Mouse (Mus musculus): Measurements from ENCODE around the gene Tnfsfm13. TPM values are rescaled to one million over a fixed set of nuclear protein-coding genes. Genes with fewer than 3 reads are reported as not detected.
A peak's percentile ranks its signal among the peaks of the same experiment; 100 is the strongest.
"Not testable (repeated sequence)": the region's sequence is repeated elsewhere in the genome, so short reads cannot be mapped to it uniquely, and the experiment has no call there.

Gene Tnfsfm13
- polyA plus RNA-seq, 1 experiment from 2014 or later, result 6.8 TPM

GRCm38 (mm10) chr11:69703814-69704612 lies 8.1 kb upstream of the Tnfsfm13 start:
- no peaks in the 10 kb centered on the region for H3K36me3 ChIP-seq (ENCODE audit: control insufficient read depth, insufficient read depth, low read length)
- no peak overlapping the region for H3K9ac ChIP-seq (ENCODE audit: low read length)
- no peaks in the 10 kb centered on the region for H3K9me3 ChIP-seq (ENCODE audit: control insufficient read depth, low read length)
- ATAC-seq (ENCODE audit: insufficient number of reproducible peaks, insufficient read depth, low FRiP score, low read depth), result no peak
- no peak overlapping the region for H3K4me3 ChIP-seq (ENCODE audit: control insufficient read depth in 1 of 2, insufficient read depth in 1 of 2, low read depth in 1 of 2, low read length in 2 of 2)
- peaks cover 5 to 12% of the 10 kb centered on the region in 2 experiments for H3K4me1 ChIP-seq (ENCODE audit: control insufficient read depth in 2 of 2, insufficient read depth in 2 of 2, low read length in 2 of 2)
- no peak overlapping the region for H3K4me2 ChIP-seq (ENCODE audit: low read length)
- no peaks in the 10 kb centered on the region for H3K27me3 ChIP-seq (ENCODE audit: control insufficient read depth, insufficient read depth, low read length)
- 63% methylated on average over 8 of the region's 8 CpGs for WGBS
- no peak overlapping the region for H3K27ac ChIP-seq (replicated peaks in 1 of 2; ENCODE audit: control insufficient read depth in 1 of 2, insufficient read depth in 1 of 2, low read depth in 2 of 2, low read length in 2 of 2)

GRCm38 (mm10) chr11:69703381-69703780 lies 7.5 kb upstream of the Tnfsfm13 start:
- H3K36me3 ChIP-seq (ENCODE audit: control insufficient read depth, insufficient read depth, low read length); ATAC-seq (ENCODE audit: insufficient number of reproducible peaks, insufficient read depth, low FRiP score, low read depth); H3K4me2 ChIP-seq (ENCODE audit: low read length); H3K27me3 ChIP-seq (ENCODE audit: control insufficient read depth, insufficient read depth, low read length); H3K4me3 ChIP-seq (ENCODE audit: control insufficient read depth in 1 of 2, insufficient read depth in 1 of 2, low read depth in 1 of 2, low read length in 2 of 2); H3K9me3 ChIP-seq (ENCODE audit: control insufficient read depth, low read length); H3K9ac ChIP-seq (ENCODE audit: low read length); H3K27ac ChIP-seq (replicated peaks in 1 of 2; ENCODE audit: control insufficient read depth in 1 of 2, insufficient read depth in 1 of 2, low read depth in 2 of 2, low read length in 2 of 2): not testable (repeated sequence)
- peaks cover 5 to 12% of the 10 kb centered on the region in 2 experiments; a peak in 3 of 4 replicates for H3K4me1 ChIP-seq (ENCODE audit: control insufficient read depth in 2 of 2, insufficient read depth in 2 of 2, low read length in 2 of 2)
- WGBS, result 90% methylated on average over 2 of the region's 3 CpGs

GRCm38 (mm10) chr11:69702886-69703285 lies 7.0 kb upstream of the Tnfsfm13 start:
- 90% methylated on average over 10 of the region's 10 CpGs for WGBS
- not testable (repeated sequence) for H3K4me3 ChIP-seq (ENCODE audit: control insufficient read depth in 1 of 2, insufficient read depth in 1 of 2, low read depth in 1 of 2, low read length in 2 of 2); H3K9me3 ChIP-seq (ENCODE audit: control insufficient read depth, low read length); H3K36me3 ChIP-seq (ENCODE audit: control insufficient read depth, insufficient read depth, low read length); H3K9ac ChIP-seq (ENCODE audit: low read length); H3K4me2 ChIP-seq (ENCODE audit: low read length); H3K27me3 ChIP-seq (ENCODE audit: control insufficient read depth, insufficient read depth, low read length); ATAC-seq (ENCODE audit: insufficient number of reproducible peaks, insufficient read depth, low FRiP score, low read depth); H3K27ac ChIP-seq (replicated peaks in 1 of 2; ENCODE audit: control insufficient read depth in 1 of 2, insufficient read depth in 1 of 2, low read depth in 2 of 2, low read length in 2 of 2)
- H3K4me1 ChIP-seq (ENCODE audit: control insufficient read depth in 2 of 2, insufficient read depth in 2 of 2, low read length in 2 of 2), result peaks cover 5 to 12% of the 10 kb centered on the region in 2 experiments; a peak in 3 of 4 replicates

GRCm38 (mm10) chr11:69699595-69699994 lies 3.7 kb upstream of the Tnfsfm13 start:
- Histone ChIP-seq H3K36me3 (ENCODE audit: control insufficient read depth, insufficient read depth, low read length) (no peaks in the 10 kb centered on the region), H3K4me2 (ENCODE audit: low read length) (no peak overlapping the region), H3K4me1 (ENCODE audit: control insufficient read depth in 2 of 2, insufficient read depth in 2 of 2, low read length in 2 of 2) (peaks cover 12 to 23% of the 10 kb centered on the region in 2 experiments), H3K27me3 (ENCODE audit: control insufficient read depth, insufficient read depth, low read length) (no peaks in the 10 kb centered on the region), H3K9ac (ENCODE audit: low read length) (no peak overlapping the region), H3K27ac (replicated peaks in 1 of 2; ENCODE audit: control insufficient read depth in 1 of 2, insufficient read depth in 1 of 2, low read depth in 2 of 2, low read length in 2 of 2) (no peak overlapping the region), H3K4me3 (ENCODE audit: control insufficient read depth in 1 of 2, insufficient read depth in 1 of 2, low read depth in 1 of 2, low read length in 2 of 2) (no peak overlapping the region), H3K9me3 (ENCODE audit: control insufficient read depth, low read length) (no peaks in the 10 kb centered on the region)
- no peak for ATAC-seq (ENCODE audit: insufficient number of reproducible peaks, insufficient read depth, low FRiP score, low read depth)
- 9% methylated on average over 1 of the region's 1 CpGs for WGBS

GRCm38 (mm10) chr11:69698574-69698973 lies 2.7 kb upstream of the Tnfsfm13 start:
- WGBS, result 68% methylated on average over 5 of the region's 5 CpGs
- ATAC-seq (ENCODE audit: insufficient number of reproducible peaks, insufficient read depth, low FRiP score, low read depth), result no peak
- Histone ChIP-seq H3K36me3 (ENCODE audit: control insufficient read depth, insufficient read depth, low read length) (no peaks in the 10 kb centered on the region), H3K27ac (replicated peaks in 1 of 2; ENCODE audit: control insufficient read depth in 1 of 2, insufficient read depth in 1 of 2, low read depth in 2 of 2, low read length in 2 of 2) (no peak overlapping the region), H3K4me3 (ENCODE audit: control insufficient read depth in 1 of 2, insufficient read depth in 1 of 2, low read depth in 1 of 2, low read length in 2 of 2) (no peak overlapping the region), H3K9me3 (ENCODE audit: control insufficient read depth, low read length) (no peaks in the 10 kb centered on the region), H3K9ac (ENCODE audit: low read length) (no peak overlapping the region), H3K4me1 (ENCODE audit: control insufficient read depth in 2 of 2, insufficient read depth in 2 of 2, low read length in 2 of 2) (peaks cover 12 to 24% of the 10 kb centered on the region in 2 experiments), H3K4me2 (ENCODE audit: low read length) (no peak overlapping the region), H3K27me3 (ENCODE audit: control insufficient read depth, insufficient read depth, low read length) (no peaks in the 10 kb centered on the region)

GRCm38 (mm10) chr11:69697396-69697795 lies 1.5 kb upstream of the Tnfsfm13 start:
- H3K36me3 ChIP-seq (ENCODE audit: control insufficient read depth, insufficient read depth, low read length), result no peaks in the 10 kb centered on the region
- no peaks in the 10 kb centered on the region for H3K9me3 ChIP-seq (ENCODE audit: control insufficient read depth, low read length)
- 80% methylated on average over 3 of the region's 3 CpGs for WGBS
- no peak overlapping the region for H3K4me2 ChIP-seq (ENCODE audit: low read length)
- ATAC-seq (ENCODE audit: insufficient number of reproducible peaks, insufficient read depth, low FRiP score, low read depth), result no peak
- no peaks in the 10 kb centered on the region for H3K27me3 ChIP-seq (ENCODE audit: control insufficient read depth, insufficient read depth, low read length)
- no peak overlapping the region for H3K4me3 ChIP-seq (ENCODE audit: control insufficient read depth in 1 of 2, insufficient read depth in 1 of 2, low read depth in 1 of 2, low read length in 2 of 2)
- no peak overlapping the region for H3K9ac ChIP-seq (ENCODE audit: low read length)
- H3K27ac ChIP-seq (replicated peaks in 1 of 2; ENCODE audit: control insufficient read depth in 1 of 2, insufficient read depth in 1 of 2, low read depth in 2 of 2, low read length in 2 of 2), result no peak overlapping the region
- H3K4me1 ChIP-seq (ENCODE audit: control insufficient read depth in 2 of 2, insufficient read depth in 2 of 2, low read length in 2 of 2), result peaks cover 14 to 27% of the 10 kb centered on the region in 2 experiments

GRCm38 (mm10) chr11:69695046-69695360 lies 895 bp downstream of the Tnfsfm13 start:
- Histone ChIP-seq H3K9ac (ENCODE audit: low read length) (peak overlapping the region; percentile 85), H3K4me3 (ENCODE audit: control insufficient read depth in 1 of 2, insufficient read depth in 1 of 2, low read depth in 1 of 2, low read length in 2 of 2) (peak overlapping the region; percentile 57 to 60), H3K27me3 (ENCODE audit: control insufficient read depth, insufficient read depth, low read length) (no peaks in the 10 kb centered on the region), H3K27ac (replicated peaks in 1 of 2; ENCODE audit: control insufficient read depth in 1 of 2, insufficient read depth in 1 of 2, low read depth in 2 of 2, low read length in 2 of 2) (peak overlapping the region in 1 of 2 experiments; percentile 64; a peak in 1 of 4 replicates), H3K4me2 (ENCODE audit: low read length) (peak overlapping the region; percentile 93), H3K4me1 (ENCODE audit: control insufficient read depth in 2 of 2, insufficient read depth in 2 of 2, low read length in 2 of 2) (peaks cover 14 to 23% of the 10 kb centered on the region in 2 experiments), H3K9me3 (ENCODE audit: control insufficient read depth, low read length) (no peaks in the 10 kb centered on the region), H3K36me3 (ENCODE audit: control insufficient read depth, insufficient read depth, low read length) (no peaks in the 10 kb centered on the region)
- ATAC-seq (ENCODE audit: insufficient number of reproducible peaks, insufficient read depth, low FRiP score, low read depth), result 0 out of 2 replicates have a peak, but pooled peaks have one; percentile 2
- 26% methylated on average over 6 of the region's 6 CpGs for WGBS

Measured in heart, embryonic 14.5 days (tissue).